Mouse (Mus musculus) thymus, adult 2 months (tissue): ENCODE measurements around the gene Ints4. TPM values are rescaled to one million over a fixed set of nuclear protein-coding genes. Genes with fewer than 3 reads are reported as not detected.

Source experiments
- DNase-seq: peaks from one replicate; pipeline ENCODE4 v3.0.0; 2021
- H3K27ac ChIP-seq: fragments of 200-500 bp; 2 replicates; pipeline ENCODE4 v1.5.1; 2012; ENCODE audit warnings: low read length, control low read depth; ENCODE audit not compliant: control insufficient read depth, insufficient read depth
- H3K27me3 ChIP-seq: fragments of 200-500 bp; 2 replicates; pipeline ENCODE4 v1.6.1; 2012; ENCODE audit warnings: mild to moderate bottlenecking, low read length, moderate library complexity, mixed read lengths; ENCODE audit not compliant: control insufficient read depth, insufficient read depth
- H3K36me3 ChIP-seq: fragments of 200-500 bp; 2 replicates; pipeline ENCODE4 v1.6.1; 2012; ENCODE audit warnings: mild to moderate bottlenecking, low read length, moderate library complexity; ENCODE audit not compliant: control insufficient read depth, insufficient read depth
- H3K4me1 ChIP-seq: fragments of 200-500 bp; replicated peaks from 2 replicates; pipeline ENCODE4 v1.6.1; 2012; ENCODE audit warnings: low read length; ENCODE audit not compliant: control insufficient read depth, insufficient read depth
- H3K4me3 ChIP-seq: fragments of 200-500 bp; 2 replicates; pipeline ENCODE4 v1.5.1; 2012; ENCODE audit warnings: mild to moderate bottlenecking, low read length, control low read depth, moderate library complexity; ENCODE audit not compliant: control insufficient read depth, insufficient read depth
- CTCF ChIP-seq: fragments of 200-500 bp; IDR thresholded peaks from 2 replicates; pipeline ENCODE4 v1.5.1; 2012; ENCODE audit warnings: mild to moderate bottlenecking, control low read depth, low read length, moderate library complexity, borderline replicate concordance; ENCODE audit not compliant: control insufficient read depth, poor library complexity, insufficient read depth; ENCODE audit errors: extremely low read depth
- POLR2A ChIP-seq: fragments of 200-500 bp; IDR thresholded peaks from 2 replicates; pipeline ENCODE4 v1.6.1; 2012; ENCODE audit warnings: mild to moderate bottlenecking, low read length, control low read depth, moderate library complexity; ENCODE audit not compliant: control insufficient read depth, poor library complexity, insufficient read depth; ENCODE audit errors: extremely low read depth
- WGBS: fragments of 180-500 bp; shearing (Covaris S2); methylation state at CpG from one replicate; pipeline ENCODE4 v1.1.7; 2018; 5-methylcytosine and 5-hydroxymethylcytosine counted together
- polyA plus RNA-seq: library from polyadenylated mRNA; depleted of rRNA; stranded (reverse); fragments of >200 nt; gene quantifications from 2 replicates; pipeline ENCODE4 v1.2.3, GENCODE M21; 2012

Gene Ints4
- polyA plus RNA-seq, 1 experiment = 77.5 TPM

- H3K4me3 ChIP-seq = no peak overlapping the region
Observed at GRCm38 (mm10) chr7:97480290-97480689, 466 bp upstream of the Ints4 start.

GRCm38 (mm10) chr7:97483378-97483777 lies 2.6 kb downstream of the Ints4 start:
- H3K4me1 ChIP-seq = no peaks in the 10 kb centered on the region
- TF ChIP-seq CTCF (no peak), POLR2A (no peak)
- H3K27me3 ChIP-seq = no peaks in the 10 kb centered on the region
- DNase-seq = no peak
- WGBS = 86% methylated on average over 2 of the region's 2 CpGs
- no peak overlapping the region for H3K27ac ChIP-seq
- H3K36me3 ChIP-seq = peaks cover 20% of the 10 kb centered on the region
- no peak overlapping the region for H3K4me3 ChIP-seq

More at GRCm38 (mm10) chr7:97480290-97480689, 466 bp upstream of the Ints4 start:
- TF ChIP-seq CTCF (no peak), POLR2A (no peak)
- DNase-seq = no peak
- Histone ChIP-seq H3K27me3 (no peaks in the 10 kb centered on the region), H3K36me3 (peaks cover 5% of the 10 kb centered on the region; the same call in 1 of the 2 replicates), H3K27ac (no peak overlapping the region), H3K4me1 (no peaks in the 10 kb centered on the region)
- 18% methylated on average over 3 of the region's 3 CpGs for WGBS

GRCm38 (mm10) chr7:97491157-97491556 lies 10.4 kb downstream of the Ints4 start:
- Histone ChIP-seq H3K27ac (no peak overlapping the region), H3K27me3 (no peaks in the 10 kb centered on the region), H3K36me3 (peaks cover 40% of the 10 kb centered on the region), H3K4me1 (no peaks in the 10 kb centered on the region), H3K4me3 (no peak overlapping the region)
- no peak for TF ChIP-seq CTCF
- TF ChIP-seq POLR2A = no peak
- WGBS = 91% methylated on average over 3 of the region's 3 CpGs
- no peak for DNase-seq

- H3K27ac ChIP-seq = no peak overlapping the region
- WGBS = 93% methylated on average over 4 of the region's 4 CpGs
- no peaks in the 10 kb centered on the region for H3K27me3 ChIP-seq
- no peak for DNase-seq
- peaks cover 28% of the 10 kb centered on the region for H3K36me3 ChIP-seq
- TF ChIP-seq CTCF (no peak), POLR2A (no peak)
- H3K4me1 ChIP-seq = no peaks in the 10 kb centered on the region
- no peak overlapping the region for H3K4me3 ChIP-seq
Observed at GRCm38 (mm10) chr7:97492420-97492819, 11.7 kb downstream of the Ints4 start.

- Histone ChIP-seq H3K36me3 (peaks cover 27% of the 10 kb centered on the region), H3K4me1 (no peaks in the 10 kb centered on the region), H3K27me3 (no peaks in the 10 kb centered on the region), H3K4me3 (no peak overlapping the region), H3K27ac (no peak overlapping the region)
- TF ChIP-seq POLR2A = no peak
- no peak for TF ChIP-seq CTCF
- DNase-seq = no peak
Observed at GRCm38 (mm10) chr7:97495052-97495451, 14.3 kb downstream of the Ints4 start.

GRCm38 (mm10) chr7:97500555-97501209 lies 19.9 kb downstream of the Ints4 start:
- no peaks in the 10 kb centered on the region for H3K4me1 ChIP-seq
- no peak for TF ChIP-seq POLR2A
- TF ChIP-seq CTCF = no peak
- 91% methylated on average over 5 of the region's 5 CpGs for WGBS
- H3K4me3 ChIP-seq = no peak overlapping the region
- peaks cover 20% of the 10 kb centered on the region; the same call in 1 of the 2 replicates for H3K36me3 ChIP-seq
- no peaks in the 10 kb centered on the region for H3K27me3 ChIP-seq
- H3K27ac ChIP-seq = no peak overlapping the region
- no peak for DNase-seq

GRCm38 (mm10) chr7:97514786-97515185 lies 34.0 kb downstream of the Ints4 start:
- no peak for TF ChIP-seq CTCF
- TF ChIP-seq POLR2A = no peak
- DNase-seq = no peak
- no peaks in the 10 kb centered on the region for H3K4me1 ChIP-seq
- no peaks in the 10 kb centered on the region for H3K27me3 ChIP-seq
- H3K4me3 ChIP-seq = no peak overlapping the region
- no peak overlapping the region for H3K27ac ChIP-seq
- peaks cover 53% of the 10 kb centered on the region for H3K36me3 ChIP-seq
- WGBS = 92% methylated on average over 1 of the region's 1 CpGs

- H3K36me3 ChIP-seq = peaks cover 32% of the 10 kb centered on the region
- DNase-seq = no peak
- 99% methylated on average over 2 of the region's 2 CpGs for WGBS
Observed at GRCm38 (mm10) chr7:97519935-97520334, 39.2 kb downstream of the Ints4 start.

More at GRCm38 (mm10) chr7:97519935-97520334, 39.2 kb downstream of the Ints4 start:
- Histone ChIP-seq H3K27me3 (no peaks in the 10 kb centered on the region), H3K4me3 (no peak overlapping the region), H3K27ac (no peak overlapping the region), H3K4me1 (no peaks in the 10 kb centered on the region)
- TF ChIP-seq CTCF = no peak
- no peak for TF ChIP-seq POLR2A
